Mouse (Mus musculus) olfactory bulb, adult 2 months (tissue): ENCODE results near the gene Tmem108.

Experiments used
- CTCF ChIP-seq: fragments of 200-500 bp; IDR thresholded peaks from 2 replicates; pipeline ENCODE4 v1.5.1; 2012; ENCODE audit warnings: low read depth, mild to moderate bottlenecking, low read length, moderate library complexity; ENCODE audit not compliant: insufficient read depth
- POLR2A ChIP-seq: fragments of 200-500 bp; IDR thresholded peaks from 2 replicates; pipeline ENCODE4 v1.6.1; 2012; ENCODE audit warnings: mild to moderate bottlenecking, low read depth, low read length, moderate library complexity; ENCODE audit not compliant: insufficient read depth

- TF ChIP-seq POLR2A (no peak), CTCF (no peak)
Observed at GRCm38 (mm10) chr9:103443824-103444185, 317.8 kb downstream of the Tmem108 start.
